Mouse (Mus musculus) embryonic fibroblast, embryonic 13.5 days (primary cell): ENCODE measurements around the gene Slc15a1.

ENCODE experiments used
- CTCF ChIP-seq: IDR thresholded peaks from 2 replicates; pipeline ENCODE4 v1.5.1; 2011; ENCODE audit warnings: mild to moderate bottlenecking, control low read depth, low read length, moderate library complexity, borderline replicate concordance; ENCODE audit not compliant: insufficient read depth
- POLR2A ChIP-seq: IDR thresholded peaks from 2 replicates; pipeline ENCODE4 v1.6.1; 2011; ENCODE audit warnings: low read depth, mild to moderate bottlenecking, control low read depth, low read length, moderate library complexity

DNA sequence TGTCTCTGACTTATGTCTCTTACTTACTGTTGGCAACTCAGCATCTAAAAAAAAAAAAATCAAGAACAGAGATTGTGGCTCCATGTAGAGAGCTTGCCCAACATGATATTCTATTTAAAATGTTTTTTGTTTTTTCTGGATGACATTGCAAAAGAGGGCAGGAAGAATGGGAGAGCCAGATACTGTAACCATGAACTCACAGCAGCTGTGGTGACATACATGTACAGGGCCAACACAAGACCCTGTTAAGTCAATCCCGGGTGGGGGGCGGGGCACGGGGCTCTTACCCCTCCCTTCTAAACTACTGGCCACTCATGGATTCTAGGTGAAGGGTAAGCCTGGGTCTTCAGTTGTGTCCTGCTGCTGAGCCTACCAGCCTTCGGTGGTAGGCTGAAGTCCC lies 83.1 kb downstream of the Slc15a1 start:
- no peak for TF ChIP-seq CTCF
- no peak for TF ChIP-seq POLR2A
